Mouse (Mus musculus): Measurements from ENCODE around the gene Sergef.
"Not testable (repeated sequence)": the region's sequence is repeated elsewhere in the genome, so short reads cannot be mapped to it uniquely, and the experiment has no call there.

Gene Sergef

DNA sequence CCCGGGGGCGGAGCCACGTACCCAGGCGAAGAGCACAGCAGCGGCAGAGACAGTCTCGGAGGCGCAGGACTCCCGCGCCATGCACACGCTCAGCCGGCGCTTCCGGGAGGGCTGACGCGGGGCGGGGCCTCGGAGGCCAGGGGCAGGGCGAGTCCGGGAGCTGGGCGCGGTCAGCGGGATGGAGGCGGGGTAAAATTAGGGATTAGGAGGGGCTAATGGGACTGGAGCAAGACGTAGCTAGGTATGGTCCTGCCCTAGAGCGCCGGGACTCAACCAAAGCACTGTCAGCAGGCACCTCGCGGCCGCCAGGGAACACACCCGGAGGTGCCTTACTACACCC is at the start of gene Sergef:
TSS of gene Sergef (minus strand) at position 116 of the 340 bp plus-strand sequence.
- peak; percentile 80 to 89 for DNase-seq (ENCODE audit: low spot score in 2 of 2)

DNA sequence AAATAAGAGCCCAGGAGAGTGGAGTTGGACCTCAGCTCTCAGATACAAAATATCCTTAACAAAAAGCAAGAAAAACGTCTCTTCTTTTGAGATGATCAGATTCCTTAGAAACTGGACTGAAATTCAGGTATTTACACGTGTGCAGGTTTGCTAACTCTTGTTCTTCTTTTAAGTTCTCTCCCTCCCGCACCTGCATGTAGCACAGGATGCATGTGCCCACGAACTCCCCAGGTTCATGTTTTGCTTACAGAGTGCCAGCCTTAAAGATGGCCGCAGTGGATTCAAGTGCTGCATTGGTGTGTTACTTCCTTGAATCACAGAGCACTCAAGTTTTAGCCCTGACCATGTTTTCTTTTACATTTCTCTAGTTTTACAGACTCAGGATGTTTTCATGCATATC is 47.2 kb upstream of the Sergef start:
- DNase-seq (ENCODE audit: low spot score in 2 of 2), result no peak

DNA sequence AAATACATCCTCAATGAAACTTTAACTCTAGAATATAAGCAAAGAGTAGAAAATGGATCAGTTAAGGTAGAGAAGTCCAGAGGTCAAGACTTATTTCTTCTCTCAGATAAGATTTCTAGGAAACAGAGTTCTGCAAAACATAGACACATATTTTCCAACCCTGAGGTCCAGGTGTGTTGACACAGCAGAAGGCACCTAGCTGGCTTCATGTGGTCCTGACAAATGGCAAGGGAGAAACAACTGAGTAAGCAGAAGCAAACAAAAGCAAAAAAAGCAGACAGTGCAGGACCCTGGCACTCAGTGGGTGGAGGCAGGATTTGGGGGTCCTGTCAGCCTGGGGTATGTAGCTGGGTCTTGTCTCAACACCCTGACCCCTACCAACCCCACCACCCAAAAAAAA is 41.1 kb upstream of the Sergef start:
- no peak for DNase-seq (ENCODE audit: low spot score in 2 of 2)

DNA sequence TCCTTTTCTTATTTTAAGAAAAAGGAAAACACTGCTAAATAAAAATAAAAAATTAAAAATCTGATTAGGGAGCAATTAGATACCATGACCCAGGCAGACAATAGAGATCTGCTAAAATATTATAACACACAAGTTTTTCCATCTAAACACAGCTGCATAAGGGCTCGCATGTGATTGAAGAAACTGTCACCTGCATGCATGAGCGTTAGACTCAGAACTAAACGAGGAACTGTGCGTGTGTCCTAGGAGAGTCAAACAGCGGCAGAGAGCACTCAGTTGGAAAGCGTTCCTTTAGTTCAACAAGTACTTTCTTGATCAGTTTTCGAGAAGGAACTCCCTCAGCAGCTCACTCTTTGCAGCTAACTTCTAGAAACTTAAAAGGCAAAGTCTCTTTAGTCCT is 39.4 kb upstream of the Sergef start:
- not testable (repeated sequence) for DNase-seq (ENCODE audit: low spot score in 2 of 2)

GRCm38 (mm10) chr7:46678417-46678816 is 38.8 kb upstream of the Sergef start:
- DNase-seq (ENCODE audit: low spot score in 2 of 2), result no peak

DNA sequence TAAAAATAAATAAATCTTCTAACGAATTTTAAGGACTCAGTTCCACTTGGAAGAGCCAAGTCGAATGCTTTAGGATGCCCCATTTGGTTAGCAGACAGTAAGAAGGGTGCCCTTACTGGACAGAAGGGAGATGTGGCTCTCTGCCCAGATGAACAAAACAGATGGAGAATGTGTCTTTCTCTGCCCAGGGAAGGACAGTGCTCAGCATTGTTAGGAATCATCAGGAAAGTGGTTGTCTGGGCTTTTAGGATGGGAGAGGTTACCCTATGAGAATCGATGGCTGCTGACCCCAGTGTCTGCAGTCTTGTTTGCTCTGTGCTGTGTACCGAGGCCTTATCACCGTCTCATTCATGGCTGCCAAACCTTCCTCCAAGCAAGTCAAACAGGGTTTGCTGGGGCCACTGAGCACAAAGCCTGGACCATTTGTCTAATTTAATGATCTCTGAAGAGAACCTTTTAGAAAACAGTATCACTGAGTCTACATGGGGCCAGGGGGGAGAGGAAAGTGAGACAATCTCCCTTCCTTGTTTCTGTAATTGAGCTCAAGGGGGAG is 37.3 kb upstream of the Sergef start:
- DNase-seq (ENCODE audit: low spot score in 2 of 2), result no peak

DNA sequence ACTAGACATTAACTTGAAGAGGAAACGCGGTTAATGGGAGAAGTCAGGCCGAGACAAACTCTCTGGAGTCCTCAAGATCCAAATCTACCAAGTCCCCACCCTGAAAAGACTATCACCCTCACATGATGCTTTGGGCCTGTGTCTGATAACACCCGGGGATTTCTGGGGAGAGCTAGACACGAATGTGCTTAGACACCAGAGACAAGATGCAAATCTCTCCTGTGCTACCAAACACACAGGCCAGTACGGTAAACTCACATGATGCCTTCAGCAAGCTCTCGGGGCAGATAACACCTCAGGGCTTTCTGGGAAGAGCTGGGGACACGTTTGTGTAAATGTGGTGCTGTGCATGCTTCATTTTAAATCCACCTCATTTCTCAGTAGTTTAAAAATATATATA is 36.3 kb upstream of the Sergef start:
- DNase-seq (ENCODE audit: low spot score in 2 of 2), result no peak

DNA sequence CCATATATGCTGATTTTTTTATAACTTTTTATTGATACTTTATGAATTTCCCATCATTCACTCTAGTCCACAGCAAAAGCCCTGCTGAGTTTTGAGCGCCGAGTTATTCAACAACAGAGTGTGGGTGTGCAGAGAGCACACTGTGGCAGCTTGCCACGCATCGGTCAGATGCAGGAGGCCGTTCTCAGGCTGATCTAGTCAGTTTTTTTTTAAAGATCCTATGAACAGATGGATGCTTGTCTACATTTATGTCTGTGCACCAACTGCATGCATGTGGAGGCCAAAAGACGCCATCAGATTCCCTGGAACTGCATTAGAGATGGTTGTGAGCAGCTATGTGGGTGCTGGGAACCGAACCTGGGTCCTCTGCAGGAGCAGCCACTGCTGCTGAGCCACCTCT is 35.5 kb upstream of the Sergef start:
- DNase-seq (ENCODE audit: low spot score in 2 of 2), result no peak

- no peak for DNase-seq (ENCODE audit: low spot score in 2 of 2)
These were observed 32.6 kb upstream of the Sergef start, which contains the start of gene Tph1 for GRCm38 (mm10) chr7:46672160-46672672. Tph1 (minus strand) TSS chr7:46672537.

DNA sequence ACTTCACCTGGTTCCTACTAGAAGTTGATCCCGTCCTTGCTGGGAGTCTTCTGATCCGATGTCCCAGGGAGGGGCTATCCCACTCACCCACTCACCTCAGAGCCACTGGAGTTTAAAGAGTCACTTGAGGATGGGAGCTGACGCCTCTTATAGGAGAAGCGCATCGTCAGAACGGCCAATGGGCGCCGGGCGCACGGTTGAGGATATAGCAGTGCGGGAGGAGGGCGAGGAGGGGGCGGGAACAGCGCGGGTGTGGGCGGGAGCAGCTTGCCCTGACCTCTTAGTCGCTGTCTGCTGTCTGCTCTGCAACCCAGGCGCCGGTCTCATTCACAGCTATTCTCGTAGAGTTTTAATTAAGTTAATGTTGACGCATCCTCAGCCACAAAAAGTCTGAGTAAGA is 27.6 kb upstream of the Sergef start:
- no peak for DNase-seq (ENCODE audit: low spot score in 2 of 2)

DNA sequence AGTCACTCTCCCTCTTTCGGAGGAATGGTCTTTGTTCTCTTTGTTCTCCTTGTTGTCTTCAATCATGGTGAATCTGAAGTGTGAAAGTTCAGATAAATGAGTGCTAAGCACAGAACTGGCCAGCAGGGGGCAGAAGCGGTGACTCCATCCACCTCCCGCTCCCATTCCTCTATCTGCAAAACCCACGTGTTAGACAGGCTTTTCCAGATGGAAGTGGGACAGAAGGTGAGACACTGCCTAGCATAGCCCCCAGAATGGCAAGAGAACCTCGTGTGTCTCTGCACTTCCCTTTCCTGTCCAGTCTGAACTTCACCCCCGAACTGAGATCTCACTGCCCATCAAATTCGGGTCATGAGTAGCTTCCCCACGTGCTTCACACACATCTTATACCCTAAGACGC is 25.6 kb upstream of the Sergef start:
- DNase-seq (ENCODE audit: low spot score in 2 of 2), result no peak

- DNase-seq (ENCODE audit: low spot score in 2 of 2), result no peak
These were observed 22.0 kb upstream of the Sergef start for GRCm38 (mm10) chr7:46661591-46662090.

- DNase-seq (ENCODE audit: low spot score in 2 of 2), result no peak
These were observed 12.7 kb upstream of the Sergef start for GRCm38 (mm10) chr7:46652279-46652678.

DNA sequence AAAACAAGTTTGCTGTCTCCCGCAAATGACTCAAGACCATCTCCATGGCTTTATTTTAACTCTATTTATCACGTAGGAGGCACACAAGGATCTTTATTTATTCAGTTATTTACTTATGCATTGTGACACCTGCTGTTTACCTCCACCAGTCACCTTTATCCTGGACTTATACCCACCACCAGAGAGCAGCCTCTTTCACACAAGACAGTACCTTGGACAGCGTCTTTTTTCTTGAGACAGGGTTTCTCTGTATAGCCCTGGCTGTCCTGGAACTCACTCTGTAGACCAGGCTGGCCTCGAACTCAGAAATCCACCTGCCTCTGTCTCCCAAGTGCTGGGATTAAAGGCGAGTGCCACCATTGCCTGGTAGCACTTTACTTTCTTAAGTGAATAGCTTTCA is 10.6 kb upstream of the Sergef start:
- not testable (repeated sequence) for DNase-seq (ENCODE audit: low spot score in 2 of 2)

GRCm38 (mm10) chr7:46648431-46649140 is 9.0 kb upstream of the Sergef start:
- DNase-seq (ENCODE audit: low spot score in 2 of 2), result no peak

DNA sequence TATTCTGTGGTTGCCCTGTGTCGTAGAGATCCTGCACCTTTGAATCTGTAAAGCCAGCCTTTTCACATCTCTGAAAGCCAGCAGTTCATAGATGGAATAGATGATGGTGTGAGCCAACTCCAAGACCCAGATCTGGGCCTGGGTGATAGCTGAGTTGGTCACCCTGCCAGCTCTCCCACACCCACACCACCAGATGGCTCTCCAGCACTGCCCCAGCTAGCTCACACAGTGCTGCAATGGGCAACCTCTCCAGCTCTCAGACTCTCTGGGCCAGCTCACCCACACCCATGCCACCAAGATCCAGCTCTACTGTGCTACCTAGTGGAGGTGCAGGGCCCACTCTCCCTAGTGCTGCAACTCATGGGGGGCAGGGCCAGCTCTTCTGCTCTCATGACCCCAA is 3.6 kb upstream of the Sergef start:
- DNase-seq (ENCODE audit: low spot score in 2 of 2), result no peak

GRCm38 (mm10) chr7:46640062-46640461 is 455 bp upstream of the Sergef start:
- no peak for DNase-seq (ENCODE audit: low spot score in 2 of 2)

GRCm38 (mm10) chr7:46638889-46639691 is 517 bp downstream of the Sergef start:
- peak in 1 of 2 experiments; percentile 64 for DNase-seq (ENCODE audit: low spot score in 2 of 2)

DNA sequence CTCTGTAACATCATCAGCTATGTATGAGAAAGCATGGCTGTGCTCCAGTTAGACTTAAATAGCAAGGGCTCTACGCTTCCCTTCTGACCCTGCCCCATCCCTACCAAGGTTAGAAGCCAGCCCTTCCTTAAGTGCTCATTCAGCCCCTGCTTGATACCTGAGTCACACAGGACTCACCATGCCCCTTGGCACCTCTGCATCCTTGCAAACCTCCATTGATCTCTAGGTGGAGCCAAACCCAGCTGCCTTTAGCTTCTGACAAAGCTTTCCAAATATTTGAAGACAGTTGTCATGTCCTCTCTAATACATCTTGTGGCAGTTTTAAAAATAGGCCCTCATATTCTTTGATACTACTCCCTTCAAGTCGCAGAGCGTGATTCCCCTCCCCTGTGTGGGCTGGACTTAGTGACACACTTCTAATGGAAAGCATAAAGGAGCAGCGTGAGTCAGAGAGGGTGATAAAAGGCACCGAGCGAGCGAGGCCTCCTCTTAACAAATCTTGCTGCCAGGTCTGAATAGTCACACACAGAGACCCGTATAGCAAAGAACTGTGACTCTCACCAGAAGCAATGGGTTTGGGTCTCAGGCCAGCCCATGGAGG is 11.1 kb downstream of the Sergef start:
- DNase-seq (ENCODE audit: low spot score in 2 of 2), result no peak

GRCm38 (mm10) chr7:46623979-46624378 is 15.6 kb downstream of the Sergef start:
- no peak for DNase-seq (ENCODE audit: low spot score in 2 of 2)

- DNase-seq (ENCODE audit: low spot score in 2 of 2), result no peak
These were observed 21.0 kb downstream of the Sergef start for GRCm38 (mm10) chr7:46618416-46619110.

Measured in spleen, postnatal 4 days (tissue).